Mouse (Mus musculus) E14TG2a.4 (cell line): Measurements from ENCODE around the gene Hesx1.

Experiments
- CTCF ChIP-seq: conservative IDR thresholded peaks from 2 replicates; pipeline ENCODE4 v1.5.1; 2014; ENCODE audit warnings: low read length
- NANOG ChIP-seq: IDR thresholded peaks from 2 replicates; pipeline ENCODE4 v1.6.1; 2014; ENCODE audit warnings: borderline replicate concordance, low read length, mixed read lengths
- POU5F1 ChIP-seq: IDR thresholded peaks from 2 replicates; pipeline ENCODE4 v1.6.1; 2014; ENCODE audit warnings: low read length, borderline replicate concordance

GRCm38 (mm10) chr14:27039281-27040248, 45.3 kb downstream of the Hesx1 start:
- TF ChIP-seq CTCF (no peak), POU5F1 (no peak), NANOG (no peak)
